Mouse (Mus musculus) liver, embryonic 16.5 days (tissue): ENCODE results near the gene Zfp281. TPM values are rescaled to one million over a fixed set of nuclear protein-coding genes. Genes with fewer than 3 reads are reported as not detected.

ENCODE experiments used
- polyA plus RNA-seq: library from polyadenylated mRNA; unstranded; fragments of >200 nt; fragmentation: Nextera tagmentation; extraction: Ambion mirVana; gene quantifications from 2 replicates; pipeline ENCODE4 v1.2.1, GENCODE M21; 2015

Zfp281 gene
- polyA plus RNA-seq, 1 experiment from 2014 or later: 6.4 TPM

Other genes with a start within 250 kb of the Zfp281 start
- 4.5 and 5.2 TPM in 2 replicates for gene Ddx59, start 209.6 kb upstream of the Zfp281 start, polyA plus RNA-seq
- 5.5 and 6.2 TPM in 2 replicates for gene Kif14, start 158.6 kb upstream of the Zfp281 start, polyA plus RNA-seq